Mouse (Mus musculus) ES-Bruce4 (cell line): ENCODE data around the gene Ift122.

Experiments
- CTCF ChIP-seq: IDR thresholded peaks from one replicate; pipeline ENCODE4 v1.8.1; 2011; ENCODE audit warnings: low read depth, low read length
- EP300 ChIP-seq: IDR thresholded peaks from 2 replicates; pipeline ENCODE4 v1.6.1; 2011; ENCODE audit warnings: low read depth, low read length; ENCODE audit not compliant: insufficient read depth
- POLR2A ChIP-seq: IDR thresholded peaks from one replicate; pipeline ENCODE4 v1.8.1; 2011; ENCODE audit warnings: low read length; ENCODE audit not compliant: insufficient read depth

DNA sequence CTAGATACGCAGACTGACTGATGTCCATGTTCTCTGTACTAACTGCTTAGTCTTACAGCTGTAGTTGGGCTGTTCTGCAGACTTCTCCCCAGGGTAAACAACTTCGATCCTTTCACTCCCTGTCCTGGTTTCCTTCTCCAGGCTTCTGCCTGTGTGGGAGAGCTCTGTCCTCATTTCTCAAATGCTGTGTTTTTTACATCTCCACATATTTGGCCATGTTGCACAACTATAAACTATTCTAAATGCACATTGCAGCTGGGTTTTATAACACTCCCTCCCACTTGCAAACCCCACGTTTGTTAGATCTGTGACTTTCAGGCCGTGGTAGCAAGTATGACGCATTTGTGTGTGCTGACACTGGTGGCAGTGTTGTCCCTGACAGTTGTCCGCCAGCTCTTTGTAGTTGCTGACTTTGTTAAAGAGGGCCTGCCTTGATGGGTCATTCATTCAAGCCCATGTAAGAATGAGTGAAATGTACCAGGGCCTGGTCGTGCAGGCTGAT, 10.1 kb downstream of the Ift122 start:
- no peak for TF ChIP-seq CTCF
- no peak for TF ChIP-seq POLR2A
- TF ChIP-seq EP300, result no peak
